Mouse (Mus musculus): ENCODE measurements around the gene Prkd1. TPM values are rescaled to one million over a fixed set of nuclear protein-coding genes. Genes with fewer than 3 reads are reported as not detected.
A peak's percentile ranks its signal among the peaks of the same experiment; 100 is the strongest.

Gene Prkd1
- polyA plus RNA-seq, 1 experiment, result 6.8 TPM

- no peak for TF ChIP-seq POLR2A (IDR thresholded peaks at IDR 0.05; ENCODE audit: borderline replicate concordance, extremely low read depth, low read depth, low read length)
- TF ChIP-seq CTCF (IDR thresholded peaks at IDR 0.05; ENCODE audit: insufficient read depth, low read length), result no peak
- 56% methylated on average over 3 of the region's 3 CpGs for WGBS
- no peaks in the 10 kb centered on the region for H3K4me1 ChIP-seq (ENCODE audit: control insufficient read depth, insufficient read depth, low read length)
- DNase-seq, result no peak
- H3K4me3 ChIP-seq (replicated peaks; ENCODE audit: extremely low read depth, low read depth, low read length), result no peak overlapping the region
Measured at GRCm38 (mm10) chr12:50496006-50496405, 152.9 kb downstream of the Prkd1 start.

- TF ChIP-seq POLR2A (IDR thresholded peaks at IDR 0.05; ENCODE audit: borderline replicate concordance, extremely low read depth, low read depth, low read length) (no peak), CTCF (IDR thresholded peaks at IDR 0.05; ENCODE audit: insufficient read depth, low read length) (no peak)
- WGBS, result 79% methylated on average over 7 of the region's 7 CpGs
- Histone ChIP-seq H3K4me3 (replicated peaks; ENCODE audit: extremely low read depth, low read depth, low read length) (no peak overlapping the region), H3K4me1 (ENCODE audit: control insufficient read depth, insufficient read depth, low read length) (no peaks in the 10 kb centered on the region)
- DNase-seq, result no peak
Measured at GRCm38 (mm10) chr12:50479784-50480183, 169.1 kb downstream of the Prkd1 start.

- TF ChIP-seq CTCF (IDR thresholded peaks at IDR 0.05; ENCODE audit: insufficient read depth, low read length) (no peak), POLR2A (IDR thresholded peaks at IDR 0.05; ENCODE audit: borderline replicate concordance, extremely low read depth, low read depth, low read length) (no peak)
- Histone ChIP-seq H3K4me3 (replicated peaks; ENCODE audit: extremely low read depth, low read depth, low read length) (no peak overlapping the region), H3K4me1 (ENCODE audit: control insufficient read depth, insufficient read depth, low read length) (no peaks in the 10 kb centered on the region)
- WGBS, result 84% methylated on average over 3 of the region's 3 CpGs
- DNase-seq, result no peak
Measured at GRCm38 (mm10) chr12:50457151-50457550, 191.7 kb downstream of the Prkd1 start.

GRCm38 (mm10) chr12:50451761-50452160 is 197.1 kb downstream of the Prkd1 start:
- Histone ChIP-seq H3K4me3 (replicated peaks; ENCODE audit: extremely low read depth, low read depth, low read length) (no peak overlapping the region), H3K4me1 (ENCODE audit: control insufficient read depth, insufficient read depth, low read length) (no peaks in the 10 kb centered on the region)
- WGBS, result 93% methylated on average over 3 of the region's 3 CpGs
- DNase-seq, result no peak
- TF ChIP-seq POLR2A (IDR thresholded peaks at IDR 0.05; ENCODE audit: borderline replicate concordance, extremely low read depth, low read depth, low read length) (no peak), CTCF (IDR thresholded peaks at IDR 0.05; ENCODE audit: insufficient read depth, low read length) (no peak)

GRCm38 (mm10) chr12:50436660-50437059 is 212.2 kb downstream of the Prkd1 start:
- Histone ChIP-seq H3K4me3 (replicated peaks; ENCODE audit: extremely low read depth, low read depth, low read length) (no peak overlapping the region), H3K4me1 (ENCODE audit: control insufficient read depth, insufficient read depth, low read length) (no peaks in the 10 kb centered on the region)
- no peak for TF ChIP-seq CTCF (IDR thresholded peaks at IDR 0.05; ENCODE audit: insufficient read depth, low read length)
- no peak for TF ChIP-seq POLR2A (IDR thresholded peaks at IDR 0.05; ENCODE audit: borderline replicate concordance, extremely low read depth, low read depth, low read length)
- no peak for DNase-seq
- WGBS, result 89% methylated on average over 6 of the region's 6 CpGs

- WGBS, result 50% methylated on average over 5 of the region's 5 CpGs
- Histone ChIP-seq H3K4me1 (ENCODE audit: control insufficient read depth, insufficient read depth, low read length) (no peaks in the 10 kb centered on the region), H3K4me3 (replicated peaks; ENCODE audit: extremely low read depth, low read depth, low read length) (no peak overlapping the region)
- no peak for TF ChIP-seq CTCF (IDR thresholded peaks at IDR 0.05; ENCODE audit: insufficient read depth, low read length)
- no peak for TF ChIP-seq POLR2A (IDR thresholded peaks at IDR 0.05; ENCODE audit: borderline replicate concordance, extremely low read depth, low read depth, low read length)
- no peak for DNase-seq
Measured at GRCm38 (mm10) chr12:50430129-50430703, 218.7 kb downstream of the Prkd1 start.

- Histone ChIP-seq H3K4me1 (ENCODE audit: control insufficient read depth, insufficient read depth, low read length) (no peaks in the 10 kb centered on the region), H3K4me3 (replicated peaks; ENCODE audit: extremely low read depth, low read depth, low read length) (no peak overlapping the region)
- TF ChIP-seq POLR2A (IDR thresholded peaks at IDR 0.05; ENCODE audit: borderline replicate concordance, extremely low read depth, low read depth, low read length) (no peak), CTCF (IDR thresholded peaks at IDR 0.05; ENCODE audit: insufficient read depth, low read length) (no peak)
- DNase-seq, result peak; percentile 5
- 48% methylated on average over 11 of the region's 11 CpGs for WGBS
Measured at GRCm38 (mm10) chr12:50352404-50352803, 296.5 kb downstream of the Prkd1 start.

GRCm38 (mm10) chr12:50333182-50333581 is 315.7 kb downstream of the Prkd1 start:
- 81% methylated on average over 4 of the region's 4 CpGs for WGBS
- Histone ChIP-seq H3K4me1 (ENCODE audit: control insufficient read depth, insufficient read depth, low read length) (no peaks in the 10 kb centered on the region), H3K4me3 (replicated peaks; ENCODE audit: extremely low read depth, low read depth, low read length) (no peak overlapping the region)
- no peak for DNase-seq
- TF ChIP-seq POLR2A (IDR thresholded peaks at IDR 0.05; ENCODE audit: borderline replicate concordance, extremely low read depth, low read depth, low read length), result no peak
- TF ChIP-seq CTCF (IDR thresholded peaks at IDR 0.05; ENCODE audit: insufficient read depth, low read length), result no peak

- TF ChIP-seq CTCF (IDR thresholded peaks at IDR 0.05; ENCODE audit: insufficient read depth, low read length) (peak; percentile 21; the same call in 1 of the 2 replicates), POLR2A (IDR thresholded peaks at IDR 0.05; ENCODE audit: borderline replicate concordance, extremely low read depth, low read depth, low read length) (no peak)
- H3K4me1 ChIP-seq (ENCODE audit: control insufficient read depth, insufficient read depth, low read length), result no peaks in the 10 kb centered on the region
- no peak for DNase-seq
- no peak overlapping the region for H3K4me3 ChIP-seq (replicated peaks; ENCODE audit: extremely low read depth, low read depth, low read length)
Measured at GRCm38 (mm10) chr12:50314634-50315033, 334.3 kb downstream of the Prkd1 start.

GRCm38 (mm10) chr12:50309276-50309675 is 339.6 kb downstream of the Prkd1 start:
- no peaks in the 10 kb centered on the region for H3K4me1 ChIP-seq (ENCODE audit: control insufficient read depth, insufficient read depth, low read length)
- H3K4me3 ChIP-seq (replicated peaks; ENCODE audit: extremely low read depth, low read depth, low read length), result no peak overlapping the region
- TF ChIP-seq POLR2A (IDR thresholded peaks at IDR 0.05; ENCODE audit: borderline replicate concordance, extremely low read depth, low read depth, low read length) (no peak), CTCF (IDR thresholded peaks at IDR 0.05; ENCODE audit: insufficient read depth, low read length) (no peak)
- no peak for DNase-seq
- WGBS, result 54% methylated on average over 3 of the region's 3 CpGs

All from lung, adult 2 months (tissue).